Comparison of ENCODE assay signal across 12 mouse cellular contexts in genomic region chr4:134601404-134601803, GRCm38 (mm10). TPM values are rescaled to one million over a fixed set of nuclear protein-coding genes. Genes with fewer than 3 reads are reported as not detected.
DNase-seq lines count a peak whose midpoint lies in the region; ATAC-seq and TF ChIP-seq lines count a peak whose summit lies in the region.
"Had no signal": no experiment of that assay in that cellular context is flagged by ENCODE, and none has a peak within 500 bp of the region (broad histone marks: within the 10 kb centered on the region; RNA-seq: fewer than 3 reads in every experiment).

No protein-coding gene starts in this region.

- peaks cover 14% of the 10 kb centered on the region for H3K4me1 ChIP-seq in hindbrain, postnatal 0 days (ENCODE audit: insufficient read depth, low read length)
- peaks cover 19% of the 10 kb centered on the region for H3K4me1 ChIP-seq in hindbrain, embryonic 16.5 days (ENCODE audit: control insufficient read depth, insufficient read depth, low read depth, low read length)
- peaks cover 11% of the 10 kb centered on the region for H3K4me1 ChIP-seq in thymus, adult 2 months (replicated peaks; ENCODE audit: control insufficient read depth, insufficient read depth, low read length)
- peaks cover 52% of the 10 kb centered on the region for H3K4me1 ChIP-seq in limb, embryonic 10.5 days

- 42% methylated on average over 8 of the region's 8 CpGs for WGBS in hindbrain, postnatal 0 days
- WGBS in hindbrain, embryonic 16.5 days, result 49% methylated on average over 8 of the region's 8 CpGs
- 12% methylated on average over 8 of the region's 8 CpGs for WGBS in thymus, adult 2 months
- 42% methylated on average over 8 of the region's 8 CpGs for WGBS in limb, embryonic 10.5 days

- intact Hi-C loops in left cerebral cortex, postnatal 10 days (cut with DNase I), result no loop called here

- no peaks in the 10 kb centered on the region for H3K27me3 ChIP-seq in hindbrain, postnatal 0 days (ENCODE audit: insufficient read depth, low read length)
- no peaks in the 10 kb centered on the region for H3K27me3 ChIP-seq in hindbrain, embryonic 16.5 days (replicated peaks; ENCODE audit: control insufficient read depth, insufficient read depth, low read length)
- H3K27me3 ChIP-seq in thymus, adult 2 months (ENCODE audit: control insufficient read depth, insufficient read depth, low read length), result no peaks in the 10 kb centered on the region
- H3K27me3 ChIP-seq in limb, embryonic 10.5 days (ENCODE audit: low read depth, poor library complexity, severe bottlenecking), result no peaks in the 10 kb centered on the region
- no peaks in the 10 kb centered on the region for H3K27me3 ChIP-seq in splenic B cell, adult 2 months (ENCODE audit: control insufficient read depth, insufficient read depth, low read length, poor library complexity, severe bottlenecking)
- H3K27me3 ChIP-seq: midbrain, embryonic 12.5 days had no signal

- TF ChIP-seq POLR2A in thymus, adult 2 months (IDR thresholded peaks at IDR 0.05; ENCODE audit: control insufficient read depth, extremely low read depth, insufficient read depth, low read length, poor library complexity), result no peak

- no peak for TF ChIP-seq CTCF in hindbrain, postnatal 0 days (IDR thresholded peaks at IDR 0.05; ENCODE audit: low read depth)
- no peak for TF ChIP-seq CTCF in thymus, adult 2 months (IDR thresholded peaks at IDR 0.05; ENCODE audit: borderline replicate concordance, control insufficient read depth, extremely low read depth, insufficient read depth, low read length, poor library complexity)

- no peak overlapping the region for H3K4me2 ChIP-seq in hindbrain, postnatal 0 days (ENCODE audit: low read depth, low read length)
- no peak overlapping the region for H3K4me2 ChIP-seq in hindbrain, embryonic 16.5 days (ENCODE audit: low read length)
- H3K4me2 ChIP-seq: midbrain, embryonic 12.5 days had no signal

- no peak for ATAC-seq in hindbrain, postnatal 0 days
- no peak for ATAC-seq in hindbrain, embryonic 16.5 days

- no peak for DNase-seq in hindbrain, postnatal 0 days (ENCODE audit: low spot score)
- DNase-seq in thymus, postnatal 0 days (ENCODE audit: low spot score), result peak; percentile 41
- no peak for DNase-seq in thymus, adult 2 months
- no peak for DNase-seq in limb, embryonic 10.5 days (ENCODE audit: low spot score)
- peak; percentile 76 for DNase-seq in splenic B cell, adult 2 months (ENCODE audit: low read depth, low spot score)
- no peak for DNase-seq in cerebellum, adult 18-20 months
- no peak for DNase-seq in left cerebral cortex, postnatal 10 days (ENCODE audit: extremely low spot score in 1 of 2, low spot score in 2 of 2)
- DNase-seq: adrenal gland, postnatal 36 days; heart, postnatal 36 days; left cerebral cortex, postnatal 4 days had no signal

- H3K9ac ChIP-seq in hindbrain, postnatal 0 days (replicated peaks; ENCODE audit: low read length), result no peak overlapping the region
- no peak overlapping the region for H3K9ac ChIP-seq in hindbrain, embryonic 16.5 days (ENCODE audit: low read depth, low read length)
- H3K9ac ChIP-seq: midbrain, embryonic 12.5 days had no signal

- H3K4me3 ChIP-seq in hindbrain, postnatal 0 days (ENCODE audit: low read length), result no peak overlapping the region
- H3K4me3 ChIP-seq in hindbrain, embryonic 16.5 days (ENCODE audit: low read length), result no peak overlapping the region
- no peak overlapping the region for H3K4me3 ChIP-seq in thymus, adult 2 months (ENCODE audit: control insufficient read depth, insufficient read depth, low read length)
- no peak overlapping the region for H3K4me3 ChIP-seq in limb, embryonic 10.5 days
- H3K4me3 ChIP-seq: midbrain, embryonic 12.5 days had no signal

- peak overlapping the region; percentile 3; the same call in 1 of the 2 replicates for H3K27ac ChIP-seq in hindbrain, postnatal 0 days
- H3K27ac ChIP-seq in hindbrain, embryonic 16.5 days (ENCODE audit: low read depth, low read length), result no peak overlapping the region
- no peak overlapping the region for H3K27ac ChIP-seq in thymus, adult 2 months (ENCODE audit: control insufficient read depth, insufficient read depth, low read length)
- H3K27ac ChIP-seq in limb, embryonic 10.5 days, result 0 out of 2 replicates have a peak overlapping the region, but pooled peaks have one; percentile 5
- H3K27ac ChIP-seq: midbrain, embryonic 12.5 days had no signal

- no peaks in the 10 kb centered on the region for H3K9me3 ChIP-seq in hindbrain, postnatal 0 days (ENCODE audit: low read length)
- H3K9me3 ChIP-seq in hindbrain, embryonic 16.5 days (ENCODE audit: control insufficient read depth, low read length), result no peaks in the 10 kb centered on the region
- H3K9me3 ChIP-seq in limb, embryonic 10.5 days (replicated peaks), result no peaks in the 10 kb centered on the region
- H3K9me3 ChIP-seq: midbrain, embryonic 12.5 days had no signal

- H3K36me3 ChIP-seq in hindbrain, postnatal 0 days (ENCODE audit: insufficient read depth, low read length), result no peaks in the 10 kb centered on the region
- no peaks in the 10 kb centered on the region for H3K36me3 ChIP-seq in hindbrain, embryonic 16.5 days (ENCODE audit: control insufficient read depth, insufficient read depth, low read length)
- H3K36me3 ChIP-seq in thymus, adult 2 months (ENCODE audit: control insufficient read depth, insufficient read depth, low read length), result no peaks in the 10 kb centered on the region
- H3K36me3 ChIP-seq in limb, embryonic 10.5 days, result no peaks in the 10 kb centered on the region
- H3K36me3 ChIP-seq in splenic B cell, adult 2 months (ENCODE audit: control insufficient read depth, insufficient read depth, low read length, poor library complexity, severe bottlenecking), result no peaks in the 10 kb centered on the region
- H3K36me3 ChIP-seq: midbrain, embryonic 12.5 days had no signal

RNA-seq across cellular contexts. Expression of gene Selenon, which starts 49.4 kb away (rescaled TPM):
- total RNA-seq in hindbrain, postnatal 0 days (2014; rRNA removed), result 30.4 and 32.7 TPM in 2 replicates
- 10.0 and 11.3 TPM in 2 replicates for polyA plus RNA-seq in hindbrain, postnatal 0 days (2015; fragmentation: Nextera tagmentation; extraction: Ambion mirVana)
- 6.7 and 7.0 TPM in 2 replicates for polyA plus RNA-seq in hindbrain, embryonic 16.5 days (2015; fragmentation: Nextera tagmentation; extraction: Ambion mirVana)
- 4.8 and 6.8 TPM in 2 replicates for polyA plus RNA-seq in thymus, postnatal 0 days (2015; fragmentation: Nextera tagmentation; extraction: Ambion mirVana)
- polyA plus RNA-seq in thymus, adult 2 months (2012; rRNA removed), result 7.9 and 9.1 TPM in 2 replicates
- 10.9 and 13.4 TPM in 2 replicates for polyA plus RNA-seq in limb, embryonic 10.5 days (2016; fragmentation: Nextera tagmentation; extraction: Ambion mirVana)
- 10 to 100 TPM; 17.6 to 19.7 TPM for total RNA-seq in left cerebral cortex, postnatal 10 days (2021)

Comparison
In these comparisons a context has a peak if more than half of its experiments do, and no peak if none do; other contexts are left out.
1. DNase-seq: peak in thymus, postnatal 0 days (single experiment) and splenic B cell, adult 2 months (single experiment); none in hindbrain, postnatal 0 days (single experiment), thymus, adult 2 months (single experiment), limb, embryonic 10.5 days (single experiment), cerebellum, adult 18-20 months (0 of 2) and left cerebral cortex, postnatal 10 days (0 of 2).
2. H3K27ac ChIP-seq: peak in hindbrain, postnatal 0 days (single experiment) and limb, embryonic 10.5 days (single experiment); none in hindbrain, embryonic 16.5 days (single experiment) and thymus, adult 2 months (single experiment).